Mouse (Mus musculus): ENCODE results near the gene Aida. TPM values are rescaled to one million over a fixed set of nuclear protein-coding genes. Genes with fewer than 3 reads are reported as not detected.

Aida gene
- polyA plus RNA-seq, 1 experiment from 2014 or later: 30.9 TPM

DNA sequence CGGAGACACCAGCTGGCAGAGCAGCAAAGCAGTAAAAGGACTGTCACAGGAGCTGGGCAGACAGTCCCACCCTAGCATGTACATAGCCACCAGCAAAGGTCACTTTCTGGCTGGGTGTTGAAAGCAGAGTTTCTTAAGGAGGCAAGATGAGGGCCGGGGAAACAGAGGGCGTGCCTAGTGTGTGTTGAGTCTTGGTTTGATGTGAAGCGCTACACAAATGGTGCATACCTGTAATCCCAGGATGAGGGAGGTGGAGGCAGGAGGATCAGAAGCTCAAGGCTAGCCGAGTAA is 67.1 kb downstream of the Aida start:
- Histone ChIP-seq H3K27ac (no peak overlapping the region), H3K9ac (no peak overlapping the region), H3K36me3 (peaks cover 53% of the 10 kb centered on the region), H3K4me1 (replicated peaks) (peaks cover 10% of the 10 kb centered on the region), H3K4me3 (no peak overlapping the region), H3K27me3 (no peaks in the 10 kb centered on the region), H3K9me3 (replicated peaks) (no peaks in the 10 kb centered on the region), H3K4me2 (no peak overlapping the region)
- ATAC-seq (replicated peaks; ENCODE audit: insufficient number of reproducible peaks, insufficient read depth, low FRiP score, low read depth): no peak
- WGBS: 81% methylated on average over 5 of the region's 5 CpGs

DNA sequence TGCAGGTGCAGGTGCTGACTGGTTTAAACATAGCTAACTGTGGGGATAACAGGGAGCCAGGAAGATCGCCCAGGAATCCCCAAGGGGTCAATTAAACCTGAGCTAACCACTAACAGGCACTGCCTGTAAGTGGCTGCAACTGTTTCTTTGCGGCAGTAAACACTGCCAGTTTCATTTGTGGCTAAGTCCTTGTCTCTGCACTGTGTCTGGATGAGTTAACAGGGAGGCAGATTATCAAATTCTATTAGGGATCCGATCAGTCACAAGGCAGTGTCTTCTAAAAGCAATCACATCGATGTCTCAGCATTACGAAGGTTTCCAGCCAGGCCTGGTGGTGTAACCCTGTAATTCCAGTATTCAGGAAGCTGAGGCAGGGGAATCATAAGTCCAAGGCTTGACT is 70.0 kb downstream of the Aida start:
- Histone ChIP-seq H3K9me3 (replicated peaks) (no peaks in the 10 kb centered on the region), H3K27ac (no peak overlapping the region), H3K4me1 (replicated peaks) (peaks cover 15% of the 10 kb centered on the region), H3K4me2 (no peak overlapping the region), H3K9ac (no peak overlapping the region), H3K36me3 (peaks cover 30% of the 10 kb centered on the region), H3K27me3 (no peaks in the 10 kb centered on the region), H3K4me3 (no peak overlapping the region)
- ATAC-seq (replicated peaks; ENCODE audit: insufficient number of reproducible peaks, insufficient read depth, low FRiP score, low read depth): no peak
- WGBS: 89% methylated on average over 5 of the region's 5 CpGs

DNA sequence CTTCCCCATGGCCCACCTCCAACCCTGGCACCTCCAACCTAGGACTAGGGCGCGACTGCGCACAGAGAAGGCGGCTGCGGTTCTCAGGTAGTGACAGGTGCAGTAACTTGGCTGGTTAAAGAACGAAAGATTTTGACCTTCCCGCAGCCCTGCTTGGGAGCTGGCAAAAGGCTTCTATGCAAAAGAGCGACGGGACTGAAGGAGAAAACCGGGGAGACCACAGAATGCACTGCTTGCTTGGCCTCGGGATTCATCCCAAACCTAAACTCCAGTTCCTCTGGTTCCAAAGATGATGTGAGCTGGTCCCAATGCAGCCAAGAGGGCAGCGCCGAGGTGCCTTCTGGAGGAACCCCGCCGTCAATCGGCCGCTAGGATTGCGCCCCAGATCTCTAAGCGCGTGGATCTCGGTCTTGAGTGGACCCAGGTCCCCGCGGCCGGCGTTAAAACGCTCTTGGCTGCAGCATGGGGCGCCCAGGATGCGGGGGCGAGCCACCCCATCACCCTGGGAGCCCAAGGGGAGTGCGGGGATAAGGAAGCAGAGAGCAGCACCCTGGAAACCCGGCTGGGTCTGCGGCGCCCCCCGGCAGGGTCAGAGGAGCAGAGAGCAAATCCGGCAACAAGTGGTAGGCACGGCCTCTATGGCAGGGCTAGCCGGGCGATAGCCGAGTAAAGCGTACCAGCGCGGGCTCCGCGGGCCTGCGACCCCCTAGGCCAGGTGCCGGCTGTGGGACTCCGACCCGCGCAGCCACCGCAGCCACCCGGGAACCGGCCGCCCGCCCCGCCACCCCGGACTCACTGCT is 72.4 kb downstream of the Aida start:
- peak overlapping the region; percentile 91 for H3K9ac ChIP-seq
- no peaks in the 10 kb centered on the region for H3K9me3 ChIP-seq (replicated peaks)
- peak overlapping the region; percentile 92 for H3K4me3 ChIP-seq
- H3K36me3 ChIP-seq: peaks cover 19% of the 10 kb centered on the region
- WGBS: 2% methylated on average over 56 of the region's 56 CpGs
- peak; percentile 54 for ATAC-seq (replicated peaks; ENCODE audit: insufficient number of reproducible peaks, insufficient read depth, low FRiP score, low read depth)
- H3K4me1 ChIP-seq (replicated peaks): peaks cover 15% of the 10 kb centered on the region
- H3K27me3 ChIP-seq: no peaks in the 10 kb centered on the region
- peak overlapping the region; percentile 66 for H3K27ac ChIP-seq
- H3K4me2 ChIP-seq: peak overlapping the region; percentile 76

DNA sequence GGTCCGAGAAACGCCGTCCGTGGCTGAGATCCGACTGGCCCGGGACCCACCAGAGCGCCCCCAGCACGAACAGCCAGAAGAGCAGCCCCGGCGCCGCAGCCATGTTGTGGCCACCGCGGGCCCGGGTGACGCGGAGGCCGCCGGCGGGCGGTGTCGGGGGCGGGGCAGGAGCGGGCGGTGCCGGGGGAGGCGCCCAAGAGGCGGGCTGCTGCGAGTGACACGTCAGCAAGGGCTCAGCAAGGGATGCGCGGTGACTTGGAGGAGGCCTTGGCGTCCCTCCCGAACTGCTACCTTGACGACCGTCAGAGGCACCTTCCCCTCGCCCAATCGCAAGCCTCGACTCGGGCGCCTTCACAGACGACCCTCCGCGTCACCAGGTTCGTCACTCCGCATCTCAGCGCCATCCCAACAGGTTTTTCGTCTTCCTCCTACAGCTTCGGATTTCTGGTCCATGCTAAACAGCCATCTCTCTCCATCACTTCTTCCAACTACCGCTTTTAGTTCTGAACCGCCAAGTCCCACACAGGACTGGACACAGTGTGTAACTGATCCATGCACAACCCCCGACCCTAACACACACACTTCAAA is 73.1 kb downstream of the Aida start, which contains the start of gene Mia3:
Gene Mia3 (minus strand): TSS at position 127 of the 588 bp plus-strand sequence.
- peak within 1 kb of the TSS; percentile 66 for H3K27ac ChIP-seq
- H3K4me3 ChIP-seq: peak within 1 kb of the TSS; percentile 92
- H3K36me3 ChIP-seq: peaks cover 12% of the 10 kb centered on the region
- peak within 1 kb of the TSS; percentile 91 for H3K9ac ChIP-seq
- H3K9me3 ChIP-seq (replicated peaks): no peaks in the 10 kb centered on the region
- ATAC-seq (replicated peaks; ENCODE audit: insufficient number of reproducible peaks, insufficient read depth, low FRiP score, low read depth): peak; percentile 99
- WGBS: under 1% methylated on average over 50 of the region's 51 CpGs
- peak within 1 kb of the TSS; percentile 76 for H3K4me2 ChIP-seq
- H3K27me3 ChIP-seq: no peaks in the 10 kb centered on the region
- H3K4me1 ChIP-seq (replicated peaks): peaks cover 15% of the 10 kb centered on the region

DNA sequence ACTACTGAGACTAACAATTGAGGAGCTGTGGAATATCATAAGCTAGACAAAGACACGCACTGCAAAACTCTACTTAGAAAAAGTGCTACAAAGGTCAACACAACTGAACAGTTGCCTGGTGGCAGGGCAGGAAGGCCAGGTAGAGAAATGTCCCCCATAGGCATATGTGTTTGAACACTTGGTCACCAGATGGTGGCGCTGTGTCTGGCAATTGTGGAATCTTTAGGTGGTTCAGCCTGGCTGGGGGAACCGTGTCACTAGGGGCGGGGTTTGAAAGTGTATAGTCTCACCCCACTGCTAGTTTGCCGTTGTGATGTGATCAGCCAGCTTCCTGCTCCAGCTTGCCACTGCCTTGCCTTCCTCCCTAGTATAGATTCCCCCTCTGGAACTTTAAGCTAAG is 78.3 kb downstream of the Aida start:
- no peaks in the 10 kb centered on the region for H3K9me3 ChIP-seq (replicated peaks)
- 0 out of 2 replicates have a peak, but pooled peaks cover 4% of the 10 kb centered on the region for H3K4me1 ChIP-seq (replicated peaks)
- H3K4me2 ChIP-seq: no peak overlapping the region
- no peaks in the 10 kb centered on the region for H3K27me3 ChIP-seq
- H3K36me3 ChIP-seq: no peaks in the 10 kb centered on the region
- H3K9ac ChIP-seq: no peak overlapping the region
- WGBS: 68% methylated on average over 5 of the region's 5 CpGs
- no peak overlapping the region for H3K4me3 ChIP-seq
- ATAC-seq (replicated peaks; ENCODE audit: insufficient number of reproducible peaks, insufficient read depth, low FRiP score, low read depth): no peak
- no peak overlapping the region for H3K27ac ChIP-seq

Other genes with a start within 250 kb of the Aida start
- gene Disp1, start 75.1 kb upstream of the Aida start, polyA plus RNA-seq (2015; fragmentation: Nextera tagmentation; extraction: Ambion mirVana): 7.8 and 11.0 TPM in 2 replicates
- 38.6 and 42.3 TPM in 2 replicates for gene Brox, start 679 bp downstream of the Aida start, polyA plus RNA-seq (2015; fragmentation: Nextera tagmentation; extraction: Ambion mirVana)
- 65.2 and 73.5 TPM in 2 replicates for gene Mia3, start 73.0 kb downstream of the Aida start, polyA plus RNA-seq (2015; fragmentation: Nextera tagmentation; extraction: Ambion mirVana)
- 11.5 and 13.4 TPM in 2 replicates for gene Taf1a, start 92.4 kb downstream of the Aida start, polyA plus RNA-seq (2015; fragmentation: Nextera tagmentation; extraction: Ambion mirVana)
- gene Hhipl2, start 121.6 kb downstream of the Aida start, polyA plus RNA-seq (2015; fragmentation: Nextera tagmentation; extraction: Ambion mirVana): 0.23 and 0.34 TPM in 2 replicates

All from heart, embryonic 15.5 days (tissue).